Mouse (Mus musculus) colon, adult 2 months (tissue): ENCODE results near the gene Gm2897. TPM values are rescaled to one million over a fixed set of nuclear protein-coding genes. Genes with fewer than 3 reads are reported as not detected.

Source experiments
- polyA plus RNA-seq: library from polyadenylated mRNA; depleted of rRNA; stranded (reverse); fragments of >200 nt; gene quantifications from 2 replicates; pipeline ENCODE4 v1.2.3, GENCODE M21; 2012; rRNA removed

Gene Gm2897
- not detected in 2 replicates for polyA plus RNA-seq

DNA sequence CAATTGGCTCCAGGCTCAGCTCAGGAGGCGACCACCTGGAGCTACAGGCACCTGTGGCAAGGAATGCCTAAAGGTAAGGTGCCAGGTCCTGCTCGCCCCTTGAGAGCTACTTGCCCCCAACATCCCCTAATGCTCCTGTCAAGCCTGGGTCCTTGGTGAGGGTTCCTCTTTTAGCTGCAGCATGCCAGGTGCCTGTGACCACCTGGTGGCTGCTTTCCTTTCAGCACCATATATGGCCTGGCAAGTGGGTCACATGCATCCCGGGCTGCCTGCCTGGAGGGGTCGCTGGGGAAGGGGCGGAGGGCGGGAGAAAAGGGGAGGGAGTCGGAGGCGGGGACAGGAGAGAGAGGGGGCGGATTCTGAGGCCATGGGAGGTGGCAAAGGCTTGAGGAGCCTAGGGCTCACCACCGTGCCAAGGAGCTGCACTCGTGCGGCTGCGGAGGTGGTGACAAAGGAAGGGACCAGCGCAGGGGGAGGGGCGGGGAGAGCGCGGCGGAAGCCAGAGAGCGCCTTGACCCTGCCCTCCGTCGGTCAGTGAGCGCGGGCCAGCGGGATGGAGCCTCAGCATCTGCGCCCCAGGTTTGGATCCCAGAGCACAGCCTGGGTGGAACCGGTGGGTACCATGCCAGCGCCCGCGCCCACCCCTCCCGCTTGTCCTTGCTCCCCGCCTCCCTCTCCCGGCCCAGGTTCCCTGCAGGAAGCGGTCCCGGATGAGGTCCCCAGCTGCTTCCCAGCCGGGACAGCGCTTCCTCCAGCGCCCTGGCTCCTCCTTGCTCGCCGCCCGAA, at the start of gene Gm2897:
Gene Gm2897, plus strand, starts transcription at position 559 of the 786 bp plus-strand sequence.

DNA sequence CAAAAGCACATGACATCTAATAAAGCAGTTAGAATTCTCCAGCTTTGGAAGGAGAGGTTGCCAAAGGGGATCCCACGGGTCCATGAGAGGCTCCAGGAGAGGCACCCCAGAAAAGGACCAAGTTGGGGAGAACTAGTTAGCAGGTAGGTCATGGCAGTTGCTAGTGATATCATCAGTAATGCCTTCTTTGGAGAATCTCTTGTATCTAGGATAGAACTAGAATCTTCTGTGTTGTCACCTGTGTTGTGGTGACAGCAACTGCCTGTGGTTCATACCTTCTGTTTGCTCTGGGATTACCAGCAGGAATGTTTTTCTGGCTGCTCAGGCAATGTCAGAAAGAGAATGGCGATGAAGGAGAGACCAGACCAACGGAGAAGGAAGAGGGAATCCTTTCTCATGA, 19.4 kb upstream of the Gm2897 start, which contains the start of gene Gm2888:
Gene Gm2888, plus strand, starts transcription at position 301 of the 400 bp plus-strand sequence.

Other genes starting within 250 kb of the Gm2897 start
- not detected in 2 replicates for gene Gm2888, start 19.3 kb upstream of the Gm2897 start, polyA plus RNA-seq
- gene Gm10340, start 84.7 kb downstream of the Gm2897 start, polyA plus RNA-seq: not detected in 2 replicates
- not detected in 2 replicates for gene Gm5795, start 139.0 kb downstream of the Gm2897 start, polyA plus RNA-seq
- gene D830030K20Rik, start 159.2 kb downstream of the Gm2897 start, polyA plus RNA-seq: not detected in 2 replicates